Comparison of ENCODE assay signal across 23 mouse cellular contexts in genomic region chr12:61332164-61332563, GRCm38 (mm10).
DNase-seq lines count a peak whose midpoint lies in the region; ATAC-seq and TF ChIP-seq lines count a peak whose summit lies in the region.
"Had no signal": no experiment of that assay in that cellular context is flagged by ENCODE, and none has a peak within 500 bp of the region (broad histone marks: within the 10 kb centered on the region; RNA-seq: fewer than 3 reads in every experiment).

No protein-coding gene starts in this region.

- no peak for TF ChIP-seq CTCF in kidney, postnatal 0 days (IDR thresholded peaks at IDR 0.05; ENCODE audit: low read depth)

- WGBS in embryonic facial prominence, embryonic 13.5 days, result 85% methylated on average over 3 of the region's 3 CpGs
- WGBS in embryonic facial prominence, embryonic 10.5 days, result 84% methylated on average over 3 of the region's 3 CpGs
- WGBS in kidney, embryonic 15.5 days, result 35% methylated on average over 3 of the region's 3 CpGs
- WGBS in kidney, postnatal 0 days, result 27% methylated on average over 3 of the region's 3 CpGs
- 72% methylated on average over 3 of the region's 3 CpGs for WGBS in neural tube, embryonic 15.5 days

- no peaks in the 10 kb centered on the region for H3K4me1 ChIP-seq in embryonic facial prominence, embryonic 13.5 days
- H3K4me1 ChIP-seq in embryonic facial prominence, embryonic 10.5 days, result no peaks in the 10 kb centered on the region
- H3K4me1 ChIP-seq in kidney, embryonic 15.5 days, result no peaks in the 10 kb centered on the region
- no peaks in the 10 kb centered on the region for H3K4me1 ChIP-seq in kidney, postnatal 0 days (replicated peaks; ENCODE audit: insufficient read depth, low read length)
- no peaks in the 10 kb centered on the region for H3K4me1 ChIP-seq in neural tube, embryonic 15.5 days
- H3K4me1 ChIP-seq: embryonic facial prominence, embryonic 12.5 days; embryonic facial prominence, embryonic 15.5 days; forebrain, embryonic 10.5 days; forebrain, embryonic 12.5 days had no signal

- no peaks in the 10 kb centered on the region for H3K9me3 ChIP-seq in embryonic facial prominence, embryonic 13.5 days
- H3K9me3 ChIP-seq in embryonic facial prominence, embryonic 10.5 days, result no peaks in the 10 kb centered on the region
- H3K9me3 ChIP-seq in kidney, embryonic 15.5 days (replicated peaks), result no peaks in the 10 kb centered on the region
- no peaks in the 10 kb centered on the region for H3K9me3 ChIP-seq in kidney, postnatal 0 days (replicated peaks; ENCODE audit: low read length)
- H3K9me3 ChIP-seq in neural tube, embryonic 15.5 days (replicated peaks), result no peaks in the 10 kb centered on the region
- H3K9me3 ChIP-seq: embryonic facial prominence, embryonic 12.5 days; embryonic facial prominence, embryonic 15.5 days; forebrain, embryonic 10.5 days; forebrain, embryonic 12.5 days had no signal

- H3K4me3 ChIP-seq in embryonic facial prominence, embryonic 13.5 days, result no peak overlapping the region
- no peak overlapping the region for H3K4me3 ChIP-seq in embryonic facial prominence, embryonic 10.5 days
- no peak overlapping the region for H3K4me3 ChIP-seq in kidney, embryonic 15.5 days (replicated peaks)
- no peak overlapping the region for H3K4me3 ChIP-seq in kidney, postnatal 0 days (replicated peaks; ENCODE audit: low read depth, low read length)
- no peak overlapping the region for H3K4me3 ChIP-seq in neural tube, embryonic 15.5 days (replicated peaks)
- H3K4me3 ChIP-seq: embryonic facial prominence, embryonic 12.5 days; embryonic facial prominence, embryonic 15.5 days; erythroblast, embryonic 14.5 days; forebrain, embryonic 10.5 days; forebrain, embryonic 12.5 days had no signal

- H3K9ac ChIP-seq in embryonic facial prominence, embryonic 13.5 days, result no peak overlapping the region
- H3K9ac ChIP-seq in kidney, embryonic 15.5 days, result no peak overlapping the region
- H3K9ac ChIP-seq in kidney, postnatal 0 days (ENCODE audit: low read depth, low read length), result no peak overlapping the region
- no peak overlapping the region for H3K9ac ChIP-seq in neural tube, embryonic 15.5 days (replicated peaks)
- H3K9ac ChIP-seq: embryonic facial prominence, embryonic 12.5 days; embryonic facial prominence, embryonic 15.5 days; forebrain, embryonic 12.5 days had no signal

- H3K36me3 ChIP-seq in embryonic facial prominence, embryonic 13.5 days, result no peaks in the 10 kb centered on the region
- H3K36me3 ChIP-seq in embryonic facial prominence, embryonic 10.5 days (replicated peaks), result no peaks in the 10 kb centered on the region
- H3K36me3 ChIP-seq in kidney, embryonic 15.5 days, result no peaks in the 10 kb centered on the region
- no peaks in the 10 kb centered on the region for H3K36me3 ChIP-seq in kidney, postnatal 0 days (ENCODE audit: insufficient read depth, low read length)
- H3K36me3 ChIP-seq in neural tube, embryonic 15.5 days, result no peaks in the 10 kb centered on the region
- H3K36me3 ChIP-seq: embryonic facial prominence, embryonic 12.5 days; embryonic facial prominence, embryonic 15.5 days; forebrain, embryonic 10.5 days; forebrain, embryonic 12.5 days had no signal

- H3K27me3 ChIP-seq in embryonic facial prominence, embryonic 13.5 days, result no peaks in the 10 kb centered on the region
- no peaks in the 10 kb centered on the region for H3K27me3 ChIP-seq in embryonic facial prominence, embryonic 10.5 days (replicated peaks; ENCODE audit: low read depth, poor library complexity, severe bottlenecking)
- no peaks in the 10 kb centered on the region for H3K27me3 ChIP-seq in kidney, embryonic 15.5 days
- no peaks in the 10 kb centered on the region for H3K27me3 ChIP-seq in kidney, postnatal 0 days (ENCODE audit: insufficient read depth, low read length)
- H3K27me3 ChIP-seq in neural tube, embryonic 15.5 days (replicated peaks), result no peaks in the 10 kb centered on the region
- H3K27me3 ChIP-seq: embryonic facial prominence, embryonic 12.5 days; embryonic facial prominence, embryonic 15.5 days; forebrain, embryonic 12.5 days had no signal

- H3K4me2 ChIP-seq in embryonic facial prominence, embryonic 13.5 days, result no peak overlapping the region
- H3K4me2 ChIP-seq in kidney, embryonic 15.5 days, result no peak overlapping the region
- H3K4me2 ChIP-seq in kidney, postnatal 0 days (ENCODE audit: low read length), result no peak overlapping the region
- H3K4me2 ChIP-seq in neural tube, embryonic 15.5 days, result no peak overlapping the region
- H3K4me2 ChIP-seq: embryonic facial prominence, embryonic 12.5 days; embryonic facial prominence, embryonic 15.5 days; forebrain, embryonic 12.5 days had no signal

- ATAC-seq in embryonic facial prominence, embryonic 13.5 days (ENCODE audit: insufficient number of reproducible peaks, insufficient read depth, low FRiP score, low TSS enrichment, low read depth), result 0 out of 2 replicates have a peak, but pooled peaks have one; percentile 26
- peak; percentile 87 for ATAC-seq in kidney, embryonic 15.5 days (replicated peaks; ENCODE audit: low FRiP score)
- ATAC-seq in kidney, postnatal 0 days (replicated peaks; ENCODE audit: low FRiP score, low read depth), result no peak
- no peak for ATAC-seq in neural tube, embryonic 15.5 days (ENCODE audit: low FRiP score)
- ATAC-seq: forebrain, embryonic 14.5 days; forebrain, embryonic 16.5 days had no signal

- no peak for DNase-seq in embryonic facial prominence, embryonic 10.5 days (ENCODE audit: low spot score)
- DNase-seq in kidney, adult 9 months, result no peak
- peak; percentile 57 for DNase-seq in kidney, postnatal 0 days (ENCODE audit: low spot score)
- DNase-seq in kidney, postnatal 4 days, result no peak
- DNase-seq: adrenal gland, adult 2 months; adrenal gland, postnatal 10 days; adrenal gland, postnatal 25 days; cerebellum, adult 11 months; cerebellum, adult 18-20 months; cerebellum, adult 8-10 months; cerebellum, adult 9-11 months; cerebellum, postnatal 14 days; cerebellum, postnatal 36 days had no signal

- H3K27ac ChIP-seq in embryonic facial prominence, embryonic 13.5 days, result no peak overlapping the region
- H3K27ac ChIP-seq in embryonic facial prominence, embryonic 10.5 days (replicated peaks), result no peak overlapping the region
- H3K27ac ChIP-seq in kidney, embryonic 15.5 days, result no peak overlapping the region
- H3K27ac ChIP-seq in kidney, postnatal 0 days, result no peak overlapping the region
- no peak overlapping the region for H3K27ac ChIP-seq in neural tube, embryonic 15.5 days (replicated peaks)
- H3K27ac ChIP-seq: embryonic facial prominence, embryonic 12.5 days; embryonic facial prominence, embryonic 15.5 days; forebrain, embryonic 10.5 days; forebrain, embryonic 12.5 days had no signal

Comparison
In these comparisons a context has a peak if more than half of its experiments do, and no peak if none do; other contexts are left out.
1. ATAC-seq: peak in embryonic facial prominence, embryonic 13.5 days (single experiment) and kidney, embryonic 15.5 days (single experiment); none in kidney, postnatal 0 days (single experiment) and neural tube, embryonic 15.5 days (single experiment).